ENCODE assay signal across 45 mouse cellular contexts in genomic region chr15:101925041-101925440, GRCm38 (mm10). TPM values are rescaled to one million over a fixed set of nuclear protein-coding genes. Genes with fewer than 3 reads are reported as not detected.
"Had no signal": no experiment of that assay in that cellular context is flagged by ENCODE, and none has a peak within 500 bp of the region (broad histone marks: within the 10 kb centered on the region; RNA-seq: fewer than 3 reads in every experiment).

No protein-coding gene starts in this region.

- H3K4me2 ChIP-seq: limb, embryonic 12.5 days; limb, embryonic 13.5 days; limb, embryonic 15.5 days; liver, embryonic 12.5 days; liver, embryonic 13.5 days; liver, embryonic 15.5 days; lung, embryonic 14.5 days; lung, embryonic 15.5 days; midbrain, embryonic 11.5 days; midbrain, embryonic 12.5 days; midbrain, embryonic 13.5 days; midbrain, embryonic 15.5 days had no signal

- H3K27ac ChIP-seq: left cerebral cortex, adult 2 months; limb, embryonic 10.5 days; limb, embryonic 12.5 days; limb, embryonic 13.5 days; limb, embryonic 15.5 days; liver, embryonic 12.5 days; liver, embryonic 13.5 days; liver, embryonic 14.5 days; liver, embryonic 15.5 days; lung, embryonic 15.5 days; macrophage; midbrain, embryonic 10.5 days; midbrain, embryonic 12.5 days; midbrain, embryonic 13.5 days; midbrain, embryonic 15.5 days had no signal

- ATAC-seq: liver, embryonic 12.5 days; lung, postnatal 0 days; midbrain, embryonic 13.5 days; midbrain, embryonic 15.5 days; midbrain, embryonic 16.5 days had no signal

- DNase-seq: layer of hippocampus, postnatal 36 days; left cerebral cortex, postnatal 4 days; liver, embryonic 13.5 days; lung, adult 18-20 months; lung, adult 2 months; lung, embryonic 14.5 days; lung, postnatal 10 days; lung, postnatal 14 days; midbrain, embryonic 14.5 days had no signal

- H3K9ac ChIP-seq: limb, embryonic 12.5 days; limb, embryonic 13.5 days; limb, embryonic 15.5 days; liver, embryonic 12.5 days; liver, embryonic 13.5 days; liver, embryonic 14.5 days; liver, embryonic 15.5 days; lung, embryonic 14.5 days; lung, embryonic 15.5 days; midbrain, embryonic 12.5 days; midbrain, embryonic 13.5 days; midbrain, embryonic 15.5 days had no signal

- H3K9me3 ChIP-seq: limb, embryonic 10.5 days; limb, embryonic 12.5 days; limb, embryonic 13.5 days; limb, embryonic 15.5 days; liver, embryonic 12.5 days; liver, embryonic 13.5 days; liver, embryonic 15.5 days; lung, embryonic 15.5 days; megakaryocyte, embryonic 14.5 days; midbrain, embryonic 10.5 days; midbrain, embryonic 12.5 days; midbrain, embryonic 13.5 days; midbrain, embryonic 15.5 days had no signal

- H3K4me3 ChIP-seq: left cerebral cortex, adult 2 months; limb, embryonic 10.5 days; limb, embryonic 12.5 days; limb, embryonic 13.5 days; limb, embryonic 15.5 days; liver, embryonic 12.5 days; liver, embryonic 13.5 days; liver, embryonic 15.5 days; lung, embryonic 15.5 days; megakaryocyte, embryonic 14.5 days; midbrain, embryonic 10.5 days; midbrain, embryonic 12.5 days; midbrain, embryonic 13.5 days; midbrain, embryonic 15.5 days; myocyte had no signal

- H3K36me3 ChIP-seq: limb, embryonic 10.5 days; limb, embryonic 12.5 days; limb, embryonic 13.5 days; limb, embryonic 15.5 days; liver, embryonic 12.5 days; liver, embryonic 13.5 days; liver, embryonic 15.5 days; lung, embryonic 15.5 days; midbrain, embryonic 10.5 days; midbrain, embryonic 12.5 days; midbrain, embryonic 13.5 days; midbrain, embryonic 15.5 days had no signal

RNA-seq across cellular contexts. Expression of gene Krt4, which starts 0.5 kb away (rescaled TPM):
- total RNA-seq: layer of hippocampus, postnatal 25 days; layer of hippocampus, postnatal 36 days; left cerebral cortex, adult 18-20 months; left cerebral cortex, adult 2 months; left cerebral cortex, adult 8-10 months; left cerebral cortex, postnatal 10 days; left cerebral cortex, postnatal 14 days; left cerebral cortex, postnatal 25 days; left cerebral cortex, postnatal 36 days; megakaryocyte, adult 5-6 weeks; megakaryocyte-erythroid progenitor cell, adult 5-6 weeks; monocyte, adult 5-6 weeks had no signal
- polyA plus RNA-seq: limb, embryonic 10.5 days; limb, embryonic 11.5 days; limb, embryonic 12.5 days; liver, embryonic 12.5 days; macrophage; midbrain, embryonic 10.5 days; midbrain, embryonic 11.5 days; midbrain, embryonic 12.5 days; midbrain, embryonic 14.5 days; midbrain, embryonic 16.5 days; midbrain, postnatal 0 days; myocyte; neural tube, embryonic 11.5 days had no signal

RNA-seq across cellular contexts. Expression of gene Krt79, which starts 15.1 kb away (rescaled TPM):
- total RNA-seq: layer of hippocampus, postnatal 36 days; left cerebral cortex, adult 18-20 months; left cerebral cortex, adult 2 months; left cerebral cortex, adult 8-10 months; left cerebral cortex, postnatal 10 days; left cerebral cortex, postnatal 14 days; left cerebral cortex, postnatal 25 days; left cerebral cortex, postnatal 36 days; megakaryocyte progenitor cell, adult 5-6 weeks; megakaryocyte, adult 5-6 weeks; megakaryocyte-erythroid progenitor cell, adult 5-6 weeks; monocyte, adult 5-6 weeks had no signal
- polyA plus RNA-seq: limb, embryonic 10.5 days; limb, embryonic 11.5 days; limb, embryonic 12.5 days; liver, embryonic 12.5 days; liver, embryonic 13.5 days; liver, embryonic 14.5 days; liver, embryonic 15.5 days; liver, embryonic 16.5 days; macrophage had no signal

RNA-seq across cellular contexts. Expression of gene Krt78, which starts 29.0 kb away (rescaled TPM):
- total RNA-seq: layer of hippocampus, postnatal 25 days; layer of hippocampus, postnatal 36 days; left cerebral cortex, adult 18-20 months; left cerebral cortex, adult 2 months; left cerebral cortex, adult 8-10 months; left cerebral cortex, postnatal 14 days; left cerebral cortex, postnatal 25 days; left cerebral cortex, postnatal 36 days; left cerebral cortex, postnatal 4 days; megakaryocyte progenitor cell, adult 5-6 weeks; megakaryocyte, adult 5-6 weeks; megakaryocyte-erythroid progenitor cell, adult 5-6 weeks; monocyte, adult 5-6 weeks had no signal
- polyA plus RNA-seq: limb, embryonic 11.5 days; limb, embryonic 12.5 days; limb, embryonic 13.5 days; liver, embryonic 12.5 days; liver, embryonic 14.5 days; liver, embryonic 15.5 days; liver, embryonic 16.5 days; macrophage; midbrain, embryonic 10.5 days; midbrain, embryonic 11.5 days; midbrain, embryonic 12.5 days; midbrain, embryonic 13.5 days; midbrain, embryonic 14.5 days; midbrain, embryonic 15.5 days; midbrain, embryonic 16.5 days; midbrain, postnatal 0 days; myocyte; neural tube, embryonic 11.5 days had no signal

RNA-seq across cellular contexts. Expression of gene Krt76, which starts 32.3 kb away (rescaled TPM):
- total RNA-seq: layer of hippocampus, postnatal 25 days; layer of hippocampus, postnatal 36 days; left cerebral cortex, adult 18-20 months; left cerebral cortex, adult 2 months; left cerebral cortex, adult 8-10 months; left cerebral cortex, postnatal 10 days; left cerebral cortex, postnatal 14 days; left cerebral cortex, postnatal 25 days; left cerebral cortex, postnatal 36 days; left cerebral cortex, postnatal 4 days; megakaryocyte progenitor cell, adult 5-6 weeks; megakaryocyte, adult 5-6 weeks; megakaryocyte-erythroid progenitor cell, adult 5-6 weeks; midbrain, postnatal 0 days; monocyte, adult 5-6 weeks had no signal
- polyA plus RNA-seq: limb, embryonic 10.5 days; limb, embryonic 11.5 days; limb, embryonic 12.5 days; limb, embryonic 13.5 days; limb, embryonic 14.5 days; liver, embryonic 12.5 days; liver, embryonic 13.5 days; liver, embryonic 14.5 days; liver, embryonic 15.5 days; liver, embryonic 16.5 days; lung, embryonic 14.5 days; lung, embryonic 15.5 days; lung, embryonic 16.5 days; lung, postnatal 0 days; macrophage; midbrain, embryonic 10.5 days; midbrain, embryonic 11.5 days; midbrain, embryonic 12.5 days; midbrain, embryonic 13.5 days; midbrain, embryonic 14.5 days; midbrain, embryonic 15.5 days; midbrain, postnatal 0 days; myocyte; neural tube, embryonic 11.5 days had no signal

RNA-seq across cellular contexts. Expression of gene Krt77, which starts 55.5 kb away (rescaled TPM):
- total RNA-seq: megakaryocyte progenitor cell, adult 5-6 weeks; megakaryocyte-erythroid progenitor cell, adult 5-6 weeks; monocyte, adult 5-6 weeks had no signal
- polyA plus RNA-seq: limb, embryonic 10.5 days; limb, embryonic 11.5 days; limb, embryonic 12.5 days; liver, embryonic 12.5 days; liver, embryonic 13.5 days; liver, embryonic 15.5 days; liver, embryonic 16.5 days; lung, adult 2 months; lung, embryonic 14.5 days; lung, embryonic 15.5 days; lung, embryonic 16.5 days; lung, postnatal 0 days; macrophage; midbrain, embryonic 10.5 days; midbrain, embryonic 11.5 days; midbrain, embryonic 12.5 days; midbrain, embryonic 13.5 days; myocyte; neural tube, embryonic 11.5 days had no signal
